Mouse (Mus musculus) ovary, adult 2 months (tissue): ENCODE results near the gene Phykpl. TPM values are rescaled to one million over a fixed set of nuclear protein-coding genes. Genes with fewer than 3 reads are reported as not detected.

Experiments
- polyA plus RNA-seq: library from polyadenylated mRNA; depleted of rRNA; stranded (reverse); fragments of >200 nt; gene quantifications from 2 replicates; pipeline ENCODE4 v1.2.3, GENCODE M21; 2012; rRNA removed

Phykpl gene
- polyA plus RNA-seq, result 28.8 and 43.9 TPM in 2 replicates

DNA sequence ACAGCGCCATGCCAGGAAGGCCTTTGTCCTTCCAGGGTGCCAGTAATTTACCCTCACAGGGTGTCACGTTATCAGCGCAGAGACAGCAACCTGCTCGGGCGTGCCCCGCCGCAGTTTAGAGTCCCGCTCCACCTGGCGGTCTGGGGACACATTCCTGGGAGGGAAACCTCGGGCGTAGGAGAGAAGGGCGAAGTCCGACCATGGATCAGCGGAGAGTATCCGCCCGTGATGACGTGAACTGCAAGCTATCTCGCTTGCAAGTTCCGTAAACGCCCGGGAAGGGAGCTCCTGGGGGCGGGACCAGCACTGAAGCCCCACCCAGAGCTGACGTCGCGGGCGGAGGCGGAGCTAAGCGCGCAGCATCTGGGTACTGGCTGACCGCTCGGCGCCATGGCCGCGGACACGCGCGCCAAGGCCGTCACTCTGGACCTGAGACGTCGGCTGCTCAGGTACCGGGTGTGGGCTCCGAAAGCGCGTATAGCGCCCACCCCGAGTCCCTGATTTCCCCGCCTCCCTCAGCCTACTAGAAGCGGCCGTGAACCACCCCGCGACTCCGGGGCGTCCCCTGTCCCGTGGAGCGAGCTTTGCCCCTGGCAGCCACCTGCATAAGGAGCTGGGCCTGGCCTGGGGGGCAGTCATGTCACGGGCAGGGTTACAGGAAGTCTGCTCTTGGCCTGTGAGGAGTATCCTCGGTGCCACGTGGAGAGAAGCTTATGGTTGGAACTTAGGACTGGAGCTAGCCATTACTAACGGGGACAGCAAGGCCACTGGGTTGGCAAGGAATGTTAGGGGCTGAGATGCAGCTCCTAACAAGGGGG lies at the start of gene Phykpl:
Gene Phykpl, plus strand, starts transcription at position 327 of the 818 bp plus-strand sequence.

DNA sequence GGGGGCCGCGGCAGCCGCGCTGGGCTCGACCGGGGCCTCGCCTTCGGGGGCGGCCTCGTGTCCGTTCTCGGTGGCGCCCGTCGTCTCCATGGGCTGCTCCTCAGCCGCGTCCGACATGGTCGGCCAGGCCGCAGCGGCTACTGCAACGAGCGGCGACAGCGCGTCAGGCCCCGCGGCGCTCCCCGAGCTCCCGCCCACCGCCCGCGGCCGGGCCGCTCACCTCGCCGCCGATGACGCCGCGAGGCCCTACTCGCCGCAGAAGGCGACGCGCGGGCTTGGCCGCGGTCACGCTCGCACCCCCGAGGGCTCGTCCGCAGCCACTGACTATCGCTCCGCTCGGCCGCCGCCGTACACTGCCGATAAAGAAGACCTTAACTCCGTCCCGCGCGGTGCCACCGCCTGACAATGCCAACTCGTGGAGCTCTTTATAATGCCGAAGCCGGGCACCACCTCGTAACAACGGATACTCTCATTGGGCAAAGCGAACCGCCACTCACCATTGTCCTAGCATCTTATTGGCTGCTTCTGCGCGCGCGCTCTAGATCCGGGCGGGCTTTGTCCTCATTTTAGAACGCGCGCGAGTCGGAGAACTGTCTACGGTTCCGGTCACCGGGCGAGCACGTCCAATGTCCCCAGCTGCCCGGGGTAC lies 22.0 kb downstream of the Phykpl start, which contains the start of gene Hnrnpab:
Gene Hnrnpab, minus strand, starts transcription at position 401 of the 649 bp plus-strand sequence.

DNA sequence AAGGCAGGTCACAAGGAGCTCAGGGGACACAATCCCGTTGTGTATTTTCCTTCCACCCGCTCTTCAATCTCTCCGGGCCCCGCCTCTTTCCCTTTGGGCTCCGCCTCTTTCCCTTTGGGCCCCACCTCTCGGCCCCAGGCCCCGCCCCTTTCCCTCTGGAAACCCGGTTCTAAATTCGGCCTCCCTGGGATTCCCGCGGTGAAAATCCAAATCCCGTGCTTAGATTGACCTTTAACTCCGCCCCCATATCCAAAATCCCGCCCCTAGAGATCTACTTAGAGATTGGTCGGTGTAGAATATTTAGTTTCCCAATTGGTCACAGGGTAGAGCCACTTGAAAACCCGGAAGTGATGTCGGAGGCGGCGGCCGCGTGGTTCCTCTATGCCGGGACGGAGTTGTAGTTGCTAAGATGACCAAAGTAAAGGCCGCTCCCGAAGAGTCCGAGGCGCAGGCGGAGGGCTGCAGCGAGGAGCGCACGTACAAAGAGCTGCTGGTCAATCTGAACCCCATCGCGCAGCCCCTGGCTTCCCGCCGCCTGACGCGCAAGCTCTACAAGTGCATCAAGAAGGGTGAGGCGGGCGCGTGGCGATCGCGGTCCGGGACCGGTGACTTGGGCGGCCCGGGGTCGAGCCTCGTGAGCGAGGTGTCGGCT lies 35.0 kb downstream of the Phykpl start, which contains the start of gene Nhp2:
Gene Nhp2, plus strand, starts transcription at position 327 of the 652 bp plus-strand sequence.

DNA sequence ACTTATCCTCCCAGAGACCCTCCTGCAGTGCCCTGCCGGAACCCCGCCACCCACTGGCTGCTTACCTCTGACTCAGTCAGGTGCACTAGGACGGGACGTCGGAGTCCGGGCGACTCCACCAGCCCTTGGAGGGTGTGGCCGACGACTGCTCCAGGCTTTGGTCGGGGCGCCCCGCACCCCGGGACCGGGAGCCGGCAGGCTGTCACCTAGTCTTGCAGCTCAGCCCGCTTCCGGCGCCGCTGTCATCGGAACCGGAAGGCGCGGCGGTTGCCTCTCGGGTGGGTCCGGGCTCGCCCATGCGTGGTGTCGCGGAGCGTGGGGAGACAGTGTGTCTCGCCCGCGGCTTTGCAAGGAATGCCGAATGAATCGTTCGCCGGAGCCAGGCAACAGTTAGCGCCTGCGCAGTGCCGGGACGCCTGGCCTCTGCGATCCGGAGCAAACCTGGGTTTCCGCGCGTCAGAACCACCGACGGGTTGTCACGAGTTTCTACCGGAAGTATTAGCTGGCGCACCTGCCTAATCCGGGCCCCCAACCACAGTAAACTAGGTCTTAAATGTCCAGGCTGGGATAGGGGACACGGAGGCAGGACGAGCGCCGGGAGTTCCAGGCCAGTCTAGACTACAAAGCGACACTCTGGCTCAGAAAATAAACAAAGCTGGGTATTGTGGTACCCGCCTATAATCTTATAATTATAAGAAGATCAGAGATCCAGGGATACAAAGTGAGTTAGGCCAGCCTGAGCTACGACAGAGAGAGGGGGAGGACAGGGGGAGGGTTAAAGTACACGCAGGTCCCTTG lies 51.2 kb downstream of the Phykpl start, which contains the start of gene Rmnd5b:
Gene Rmnd5b, minus strand, starts transcription at position 372 of the 798 bp plus-strand sequence.

DNA sequence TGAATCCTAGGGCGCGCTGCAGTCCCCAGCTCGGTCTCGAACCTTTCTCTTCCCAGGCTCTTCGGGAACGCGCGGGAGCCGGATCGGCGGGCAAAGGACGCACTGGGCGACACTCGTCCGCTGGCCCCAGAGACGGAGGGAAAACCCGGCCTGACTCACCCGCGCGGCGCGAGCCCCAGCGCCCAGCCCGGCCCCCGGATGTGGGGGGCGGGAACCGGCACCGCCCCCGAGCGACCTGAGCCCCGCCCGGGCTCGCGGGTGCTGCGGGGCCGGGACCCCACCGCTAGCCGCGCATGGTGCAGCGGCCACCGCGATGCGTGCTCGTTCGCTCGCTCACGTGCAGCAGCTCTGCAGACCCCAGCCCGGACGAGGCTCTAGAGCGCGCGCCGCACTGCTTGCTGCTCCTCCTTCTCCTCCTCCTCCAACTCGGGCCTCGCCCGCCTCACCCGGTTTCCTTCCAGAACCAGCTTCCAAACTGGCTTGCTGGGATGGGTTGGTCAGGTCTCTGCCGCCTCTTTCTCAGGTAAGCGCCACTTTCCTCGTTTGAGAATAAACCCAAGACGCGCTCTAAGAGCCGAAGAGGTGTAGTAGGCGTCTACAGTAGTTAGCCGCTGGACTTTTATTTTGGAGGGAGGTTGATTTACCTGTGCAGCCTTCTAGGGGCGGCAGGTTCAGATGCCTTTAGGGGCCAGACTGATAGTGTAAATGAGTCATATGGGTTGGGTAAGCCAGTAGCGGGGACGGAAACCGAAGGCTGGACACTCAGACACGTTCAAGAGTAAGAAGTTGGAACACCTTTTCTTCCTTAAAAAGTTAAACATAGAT lies 66.3 kb downstream of the Phykpl start, which contains the start of the genes N4bp3 and D930048N14Rik:
Gene N4bp3, minus strand, starts transcription at position 152 of the 825 bp plus-strand sequence.
Gene D930048N14Rik, plus strand, starts transcription at position 264 of the 825 bp plus-strand sequence.

Other genes with a start within 250 kb of the Phykpl start
- gene Hnrnpab, start 22.1 kb downstream of the Phykpl start, polyA plus RNA-seq, result 796 and 1,001 TPM in 2 replicates
- 101 and 125 TPM in 2 replicates for gene Nhp2, start 35.0 kb downstream of the Phykpl start, polyA plus RNA-seq
- 193 and 273 TPM in 2 replicates for gene Rmnd5b, start 51.1 kb downstream of the Phykpl start, polyA plus RNA-seq
- 28.0 and 28.4 TPM in 2 replicates for gene N4bp3, start 66.1 kb downstream of the Phykpl start, polyA plus RNA-seq
- gene D930048N14Rik, start 66.2 kb downstream of the Phykpl start, polyA plus RNA-seq, result 10.2 and 14.7 TPM in 2 replicates
- 4.4 and 5.2 TPM in 2 replicates for gene 0610009B22Rik, start 104.1 kb downstream of the Phykpl start, polyA plus RNA-seq
- 16.8 and 21.2 TPM in 2 replicates for gene Sec24a, start 178.9 kb downstream of the Phykpl start, polyA plus RNA-seq
- gene Sar1b, start 178.9 kb downstream of the Phykpl start, polyA plus RNA-seq, result 4.7 and 9.5 TPM in 2 replicates